Mouse (Mus musculus): ENCODE measurements around the gene Bmp2k. TPM values are rescaled to one million over a fixed set of nuclear protein-coding genes. Genes with fewer than 3 reads are reported as not detected.

Gene Bmp2k
- polyA plus RNA-seq, 1 experiment from 2014 or later: 9.2 TPM

- Histone ChIP-seq H3K27ac (replicated peaks) (no peak overlapping the region), H3K4me3 (no peak overlapping the region), H3K4me2 (no peak overlapping the region), H3K27me3 (no peaks in the 10 kb centered on the region), H3K9me3 (no peaks in the 10 kb centered on the region), H3K36me3 (no peaks in the 10 kb centered on the region), H3K4me1 (replicated peaks) (peaks cover 8% of the 10 kb centered on the region), H3K9ac (no peak overlapping the region)
- no peak for ATAC-seq (ENCODE audit: low read depth)
- 93% methylated on average over 6 of the region's 6 CpGs for WGBS
Observed at GRCm38 (mm10) chr5:96962934-96963301, 34.6 kb upstream of the Bmp2k start.

DNA sequence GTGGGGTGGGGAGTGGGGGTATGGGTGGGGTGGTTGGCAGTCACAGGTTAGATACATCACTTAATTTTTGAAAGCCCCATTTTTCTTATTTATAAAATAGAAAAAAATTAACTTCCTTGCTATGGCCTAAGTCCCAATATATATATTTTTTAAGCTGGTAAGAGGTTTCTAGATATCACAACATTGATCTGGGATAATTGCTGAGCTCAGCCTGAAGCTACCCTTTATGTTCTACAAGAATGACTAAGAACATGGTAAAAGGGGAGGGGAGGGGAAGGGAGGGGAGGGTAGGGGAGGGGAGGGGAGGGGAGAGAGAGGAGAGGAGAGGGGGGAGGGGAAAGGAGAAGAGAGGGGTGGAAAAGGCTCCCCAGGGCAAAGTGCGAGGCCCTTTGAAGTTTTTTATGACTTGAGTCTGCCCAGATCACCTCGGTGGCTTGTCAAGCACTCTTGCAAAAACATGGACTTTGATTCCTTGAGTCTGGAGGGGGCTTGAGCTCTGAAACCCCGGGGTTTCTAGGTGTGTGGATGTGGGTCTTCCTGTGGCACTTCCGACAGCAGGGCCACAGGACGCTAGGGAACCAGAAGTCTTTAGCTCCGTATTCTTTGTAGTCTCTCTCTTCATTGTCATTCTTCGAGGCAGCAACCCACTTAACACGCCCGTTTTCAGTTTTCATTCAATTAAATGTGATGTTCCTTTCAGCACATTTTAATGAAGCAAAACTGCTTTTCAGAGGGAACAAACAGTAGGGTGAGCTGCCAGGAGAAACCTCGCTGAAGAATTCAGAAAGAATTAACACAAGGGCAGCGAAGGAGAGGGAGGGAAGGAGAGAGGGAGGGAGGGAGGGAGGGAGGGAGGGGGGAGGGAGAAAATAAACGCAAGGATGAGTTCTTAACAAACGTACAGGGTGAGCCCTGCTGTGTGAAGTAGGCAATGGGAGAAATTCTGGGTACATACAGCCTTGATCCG lies 33.1 kb upstream of the Bmp2k start:
- ATAC-seq (ENCODE audit: low read depth): no peak
- Histone ChIP-seq H3K9ac (0 out of 2 replicates have a peak overlapping the region, but pooled peaks have one; percentile 31), H3K27ac (replicated peaks) (no peak overlapping the region), H3K4me1 (replicated peaks) (peaks cover 8% of the 10 kb centered on the region), H3K36me3 (no peaks in the 10 kb centered on the region), H3K4me3 (peak overlapping the region; percentile 8; the same call in 1 of the 2 replicates), H3K4me2 (peak overlapping the region; percentile 42), H3K9me3 (no peaks in the 10 kb centered on the region), H3K27me3 (no peaks in the 10 kb centered on the region)
- WGBS: 2% methylated on average over 14 of the region's 14 CpGs

DNA sequence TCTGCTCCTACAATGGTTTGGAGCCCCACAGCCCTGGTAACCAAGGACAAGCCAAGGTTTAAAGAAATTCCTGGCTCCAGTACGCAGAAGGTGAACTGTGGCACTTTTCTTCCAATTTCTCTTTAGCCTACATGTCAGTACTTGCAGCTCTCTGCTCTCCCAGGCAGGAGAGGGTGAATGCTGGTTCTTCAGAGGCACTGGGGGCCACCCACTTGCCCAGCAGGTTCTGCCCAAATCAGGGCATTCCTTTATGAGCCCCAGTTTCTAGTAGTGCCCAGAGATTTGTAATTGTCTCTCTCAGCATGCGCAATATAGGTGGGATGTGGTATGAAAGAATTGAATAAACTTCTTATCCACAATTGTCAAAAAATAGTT lies 32.5 kb upstream of the Bmp2k start:
- Histone ChIP-seq H3K27me3 (no peaks in the 10 kb centered on the region), H3K9ac (no peak overlapping the region), H3K27ac (replicated peaks) (no peak overlapping the region), H3K4me1 (replicated peaks) (peaks cover 8% of the 10 kb centered on the region), H3K4me2 (peak overlapping the region; percentile 42), H3K36me3 (no peaks in the 10 kb centered on the region), H3K9me3 (no peaks in the 10 kb centered on the region), H3K4me3 (no peak overlapping the region)
- 63% methylated on average over 2 of the region's 2 CpGs for WGBS
- no peak for ATAC-seq (ENCODE audit: low read depth)

DNA sequence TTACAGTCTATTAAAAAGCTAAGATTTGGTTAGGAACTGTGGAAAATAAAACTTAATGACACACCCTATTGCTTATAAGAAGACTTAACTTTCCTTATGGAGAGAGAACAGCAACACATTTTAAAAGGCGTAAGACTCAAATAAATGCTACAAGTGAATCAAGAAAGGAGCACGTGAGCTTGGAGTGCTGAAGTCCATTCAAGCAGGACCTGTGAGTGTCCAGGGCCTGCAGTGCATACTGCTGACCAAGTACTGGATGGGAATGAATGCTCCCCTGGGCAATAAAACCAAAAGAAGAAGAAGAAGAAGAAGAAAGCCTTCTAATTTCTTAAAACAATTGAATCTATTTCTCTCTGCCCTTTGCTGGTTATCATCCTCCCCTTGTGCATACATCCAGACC lies 32.0 kb upstream of the Bmp2k start:
- H3K9ac ChIP-seq: no peak overlapping the region
- no peak overlapping the region for H3K4me2 ChIP-seq
- no peak overlapping the region for H3K27ac ChIP-seq (replicated peaks)
- no peaks in the 10 kb centered on the region for H3K9me3 ChIP-seq
- H3K4me1 ChIP-seq (replicated peaks): peaks cover 8% of the 10 kb centered on the region
- no peak overlapping the region for H3K4me3 ChIP-seq
- ATAC-seq (ENCODE audit: low read depth): no peak
- WGBS: 64% methylated on average over 2 of the region's 2 CpGs
- no peaks in the 10 kb centered on the region for H3K36me3 ChIP-seq
- no peaks in the 10 kb centered on the region for H3K27me3 ChIP-seq

GRCm38 (mm10) chr5:96968628-96969027 lies 28.9 kb upstream of the Bmp2k start:
- WGBS: 7% methylated on average over 6 of the region's 6 CpGs
- Histone ChIP-seq H3K9me3 (no peaks in the 10 kb centered on the region), H3K36me3 (no peaks in the 10 kb centered on the region), H3K4me1 (replicated peaks) (peaks cover 8% of the 10 kb centered on the region), H3K27me3 (no peaks in the 10 kb centered on the region), H3K27ac (replicated peaks) (no peak overlapping the region), H3K4me3 (no peak overlapping the region), H3K9ac (no peak overlapping the region), H3K4me2 (no peak overlapping the region)
- ATAC-seq (ENCODE audit: low read depth): no peak

- no peak overlapping the region for H3K27ac ChIP-seq (replicated peaks)
- 54% methylated on average over 3 of the region's 3 CpGs for WGBS
- ATAC-seq (ENCODE audit: low read depth): no peak
Observed at GRCm38 (mm10) chr5:96969032-96969431, 28.5 kb upstream of the Bmp2k start.

DNA sequence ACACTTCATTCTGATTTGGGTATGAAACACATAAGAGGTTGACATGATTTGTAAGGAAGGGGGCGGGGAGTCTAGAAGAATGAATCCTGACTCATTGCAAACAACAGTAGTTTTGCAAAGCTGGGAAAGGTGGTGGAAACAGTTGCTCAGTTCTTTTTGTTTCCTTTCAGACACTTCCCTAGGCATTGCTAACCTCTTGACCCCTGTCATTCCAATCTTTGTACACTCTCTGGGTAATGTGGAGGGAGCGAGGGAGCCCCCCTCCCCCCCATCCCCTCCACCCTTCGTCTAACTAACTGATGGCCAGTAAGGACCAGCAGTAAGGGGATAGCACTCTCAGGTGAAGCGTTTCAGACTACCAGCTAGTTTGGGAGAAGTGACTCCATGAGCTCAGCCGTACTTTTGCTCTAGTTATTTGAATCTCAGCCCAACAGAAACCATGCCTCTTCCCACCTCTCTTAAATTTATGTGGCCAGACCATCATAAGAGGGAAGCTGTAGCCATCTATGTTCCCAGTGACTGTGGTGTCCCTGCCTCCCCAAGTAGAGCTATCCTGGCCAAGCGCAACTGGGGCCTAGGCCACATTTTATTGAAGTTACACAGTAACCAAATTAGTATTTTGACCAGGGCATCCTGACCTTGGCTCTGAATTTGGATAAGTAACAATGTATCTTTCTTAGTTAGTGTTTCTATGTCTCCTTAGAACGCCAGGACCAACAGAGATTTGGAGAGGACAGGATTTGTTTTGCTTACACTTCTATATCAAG lies 27.6 kb upstream of the Bmp2k start:
- no peaks in the 10 kb centered on the region for H3K36me3 ChIP-seq
- no peaks in the 10 kb centered on the region for H3K27me3 ChIP-seq
- no peak overlapping the region for H3K27ac ChIP-seq (replicated peaks)
- no peak overlapping the region for H3K4me2 ChIP-seq
- no peak overlapping the region for H3K9ac ChIP-seq
- no peak for ATAC-seq (ENCODE audit: low read depth)
- WGBS: 48% methylated on average over 7 of the region's 7 CpGs
- no peak overlapping the region for H3K4me3 ChIP-seq
- H3K9me3 ChIP-seq: no peaks in the 10 kb centered on the region
- H3K4me1 ChIP-seq (replicated peaks): peaks cover 2% of the 10 kb centered on the region

More at GRCm38 (mm10) chr5:96969032-96969431, 28.5 kb upstream of the Bmp2k start:
- no peaks in the 10 kb centered on the region for H3K36me3 ChIP-seq
- H3K4me2 ChIP-seq: no peak overlapping the region
- H3K4me1 ChIP-seq (replicated peaks): peaks cover 8% of the 10 kb centered on the region
- no peak overlapping the region for H3K4me3 ChIP-seq
- H3K9ac ChIP-seq: no peak overlapping the region
- H3K9me3 ChIP-seq: no peaks in the 10 kb centered on the region
- H3K27me3 ChIP-seq: no peaks in the 10 kb centered on the region

- Histone ChIP-seq H3K4me1 (replicated peaks) (no peaks in the 10 kb centered on the region), H3K36me3 (no peaks in the 10 kb centered on the region)
Observed at GRCm38 (mm10) chr5:96970472-96970848, 27.0 kb upstream of the Bmp2k start.

DNA sequence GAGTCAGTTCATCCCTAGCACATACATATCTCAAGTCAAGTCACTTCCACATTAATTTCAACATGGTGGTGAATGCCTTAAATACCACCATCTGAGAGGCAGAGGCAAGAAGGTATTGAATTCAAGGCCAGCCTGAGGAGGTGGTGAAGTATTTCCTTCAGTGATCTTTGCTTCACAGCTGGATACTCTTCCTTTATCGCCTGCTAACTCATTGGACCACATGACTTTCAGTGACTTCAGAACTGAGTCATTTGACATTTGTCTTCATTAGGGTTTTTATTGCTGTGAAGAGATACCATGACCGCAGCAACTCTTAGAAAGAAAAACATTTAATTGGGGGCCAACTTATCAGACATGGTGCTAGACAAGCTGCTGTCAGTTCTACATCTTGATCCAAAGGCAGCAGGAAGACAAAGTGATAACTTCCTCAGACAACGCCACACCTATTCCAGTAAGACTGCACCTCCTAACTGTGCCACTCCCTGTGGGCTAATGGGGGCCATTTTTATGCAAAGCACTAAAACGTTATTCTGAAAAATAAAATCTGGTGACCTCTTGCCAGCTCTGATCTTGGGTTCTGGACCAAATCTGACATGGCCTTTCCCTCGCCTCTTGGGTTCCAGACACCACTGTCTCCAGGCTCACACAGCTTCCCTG lies 24.9 kb upstream of the Bmp2k start:
- H3K4me3 ChIP-seq: no peak overlapping the region
- no peaks in the 10 kb centered on the region for H3K9me3 ChIP-seq
- no peaks in the 10 kb centered on the region for H3K27me3 ChIP-seq
- H3K9ac ChIP-seq: no peak overlapping the region
- H3K4me2 ChIP-seq: no peak overlapping the region
- no peak overlapping the region for H3K27ac ChIP-seq (replicated peaks)
- no peaks in the 10 kb centered on the region for H3K4me1 ChIP-seq (replicated peaks)
- ATAC-seq (ENCODE audit: low read depth): no peak
- H3K36me3 ChIP-seq: no peaks in the 10 kb centered on the region
- WGBS: 82% methylated on average over 5 of the region's 5 CpGs

More at GRCm38 (mm10) chr5:96970472-96970848, 27.0 kb upstream of the Bmp2k start:
- Histone ChIP-seq H3K9ac (no peak overlapping the region), H3K27me3 (no peaks in the 10 kb centered on the region), H3K9me3 (no peaks in the 10 kb centered on the region), H3K4me3 (no peak overlapping the region), H3K4me2 (no peak overlapping the region), H3K27ac (replicated peaks) (no peak overlapping the region)
- no peak for ATAC-seq (ENCODE audit: low read depth)

DNA sequence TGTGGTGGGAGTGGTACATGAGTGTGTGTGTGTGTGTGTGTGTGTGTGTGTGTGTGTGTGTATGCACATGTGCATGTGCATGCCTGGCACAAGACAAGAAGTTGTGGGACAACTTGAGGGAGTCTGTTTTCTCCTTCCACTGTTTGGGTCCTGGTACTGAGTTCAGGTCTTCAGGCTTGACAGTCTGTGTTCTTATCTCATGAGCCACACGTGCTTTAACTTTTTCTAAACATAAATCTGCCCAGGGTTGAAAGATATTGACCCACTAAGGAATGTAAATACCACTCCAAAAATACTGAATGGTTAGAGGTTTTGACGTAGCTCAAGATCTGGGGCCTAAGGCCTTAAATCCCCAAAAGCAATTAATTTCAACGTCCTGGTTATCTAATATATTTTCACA lies 23.8 kb upstream of the Bmp2k start:
- no peaks in the 10 kb centered on the region for H3K36me3 ChIP-seq
- no peaks in the 10 kb centered on the region for H3K9me3 ChIP-seq
- no peak for ATAC-seq (ENCODE audit: low read depth)
- WGBS: 76% methylated on average over 3 of the region's 3 CpGs
- no peaks in the 10 kb centered on the region for H3K4me1 ChIP-seq (replicated peaks)
- no peak overlapping the region for H3K9ac ChIP-seq
- H3K27me3 ChIP-seq: no peaks in the 10 kb centered on the region
- H3K27ac ChIP-seq (replicated peaks): no peak overlapping the region
- no peak overlapping the region for H3K4me2 ChIP-seq
- H3K4me3 ChIP-seq: no peak overlapping the region

GRCm38 (mm10) chr5:96974661-96975060 lies 22.8 kb upstream of the Bmp2k start:
- no peaks in the 10 kb centered on the region for H3K9me3 ChIP-seq
- no peaks in the 10 kb centered on the region for H3K27me3 ChIP-seq
- no peaks in the 10 kb centered on the region for H3K36me3 ChIP-seq
- H3K9ac ChIP-seq: no peak overlapping the region
- H3K27ac ChIP-seq (replicated peaks): no peak overlapping the region
- 0 out of 2 replicates have a peak, but pooled peaks cover 4% of the 10 kb centered on the region for H3K4me1 ChIP-seq (replicated peaks)
- H3K4me3 ChIP-seq: no peak overlapping the region
- 64% methylated on average over 1 of the region's 1 CpGs for WGBS
- no peak for ATAC-seq (ENCODE audit: low read depth)
- no peak overlapping the region for H3K4me2 ChIP-seq

DNA sequence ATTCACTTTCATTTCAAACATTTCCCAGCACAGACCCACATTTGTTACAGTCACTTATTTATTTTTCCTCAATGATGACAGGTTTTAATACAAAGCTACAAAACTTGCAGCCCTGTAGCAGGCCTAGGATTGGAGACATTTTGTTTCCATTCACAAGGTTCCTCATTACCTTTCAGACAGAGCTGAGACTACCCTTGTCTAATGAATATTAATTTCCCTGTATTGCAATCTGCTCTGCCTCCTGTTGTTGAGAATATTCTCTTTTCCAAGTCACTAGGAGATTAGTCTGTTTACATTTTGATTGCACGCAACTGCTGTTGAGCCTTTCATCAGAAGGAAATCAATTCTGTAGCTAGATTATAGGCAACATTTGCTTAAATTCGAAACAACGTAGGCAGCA lies 22.4 kb upstream of the Bmp2k start:
- H3K27ac ChIP-seq (replicated peaks): no peak overlapping the region
- H3K36me3 ChIP-seq: no peaks in the 10 kb centered on the region
- H3K9ac ChIP-seq: no peak overlapping the region
- H3K9me3 ChIP-seq: no peaks in the 10 kb centered on the region
- 90% methylated on average over 3 of the region's 3 CpGs for WGBS
- no peak for ATAC-seq (ENCODE audit: low read depth)
- no peak overlapping the region for H3K4me2 ChIP-seq
- H3K4me1 ChIP-seq (replicated peaks): peaks cover 8% of the 10 kb centered on the region
- no peak overlapping the region for H3K4me3 ChIP-seq
- H3K27me3 ChIP-seq: no peaks in the 10 kb centered on the region

All from neural tube, embryonic 13.5 days (tissue).